Mouse (Mus musculus): ENCODE measurements at regions not wholly inside any gene's neighbourhood (a gene's known extent, or its start where the extent isn't known, plus 50 kb on each side); places are given as distances from the start of the nearest gene placed in this dataset.

GRCm38 (mm10) chr11:19869671-19870070 lies 54.5 kb upstream of the Spred2 start:
- TF ChIP-seq CTCF (IDR thresholded peaks at IDR 0.05; ENCODE audit: low read depth) (no peak), EP300 (IDR thresholded peaks at IDR 0.05; ENCODE audit: low read depth) (no peak)
